In the genomic region with DNA sequence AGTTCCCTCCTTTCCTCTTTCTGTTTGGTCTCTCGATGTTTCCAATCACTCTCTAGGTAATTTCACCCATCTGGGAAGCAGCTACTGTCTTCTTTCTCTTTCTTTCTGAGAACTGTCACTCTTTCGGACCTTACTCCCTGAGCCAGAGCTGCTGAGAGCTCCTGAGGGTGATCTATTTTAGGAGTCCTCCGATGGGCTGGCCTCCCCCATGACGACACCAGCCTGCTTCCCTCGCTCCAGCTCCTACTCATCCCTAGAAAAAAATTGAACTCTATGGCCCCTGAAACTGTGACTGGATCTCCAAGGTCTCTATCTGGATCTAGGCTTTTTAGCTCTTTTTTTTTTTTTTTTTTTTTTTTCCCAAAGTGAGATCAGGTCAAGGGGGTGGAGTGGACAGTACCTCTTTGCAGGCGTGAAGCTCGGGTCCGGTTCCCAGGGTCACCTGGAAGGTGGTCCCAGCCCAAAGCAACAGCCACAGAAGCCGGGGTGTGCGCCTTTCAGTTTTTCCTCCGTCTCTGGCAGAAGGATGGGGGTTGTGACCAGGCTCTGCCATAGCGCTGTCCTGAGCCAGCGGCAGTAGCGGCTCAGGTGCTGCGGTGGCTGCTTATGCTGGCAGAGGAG, we compare ENCODE assay signal across 9 mouse cellular contexts. TPM values are rescaled to one million over a fixed set of nuclear protein-coding genes. Genes with fewer than 3 reads are reported as not detected.
DNase-seq lines count a peak whose midpoint lies in the region; ATAC-seq and TF ChIP-seq lines count a peak whose summit lies in the region.
"Had no signal": no experiment of that assay in that cellular context is flagged by ENCODE, and none has a peak within 500 bp of the region (broad histone marks: within the 10 kb centered on the region; RNA-seq: fewer than 3 reads in every experiment).

No protein-coding gene starts in this region.

- ATAC-seq in kidney, embryonic 15.5 days (replicated peaks; ENCODE audit: low FRiP score): no peak; the same call in 1 of the 2 replicates
- ATAC-seq in forebrain, postnatal 0 days: no peak
- 0 out of 2 replicates have a peak, but pooled peaks have one; percentile 39 for ATAC-seq in megakaryocyte-erythroid progenitor cell, adult 5-6 weeks (replicated peaks; ENCODE audit: low FRiP score, low TSS enrichment, poor library complexity, severe bottlenecking)

- peaks cover 15% of the 10 kb centered on the region for H3K4me1 ChIP-seq in kidney, embryonic 15.5 days
- no peaks in the 10 kb centered on the region; the same call in 1 of the 2 replicates for H3K4me1 ChIP-seq in forebrain, postnatal 0 days (ENCODE audit: insufficient read depth)

- H3K4me3 ChIP-seq in kidney, embryonic 15.5 days (replicated peaks): peak overlapping the region; percentile 46
- peak overlapping the region; percentile 42 for H3K4me3 ChIP-seq in forebrain, postnatal 0 days (ENCODE audit: low read depth, low read length)

- H3K9me3 ChIP-seq in kidney, embryonic 15.5 days (replicated peaks): no peaks in the 10 kb centered on the region
- no peaks in the 10 kb centered on the region for H3K9me3 ChIP-seq in forebrain, postnatal 0 days (ENCODE audit: low read length)

- no peak for TF ChIP-seq CTCF in forebrain, postnatal 0 days (IDR thresholded peaks at IDR 0.05; ENCODE audit: low read depth)

- peak overlapping the region; percentile 77 for H3K4me2 ChIP-seq in kidney, embryonic 15.5 days
- peak overlapping the region; percentile 57 for H3K4me2 ChIP-seq in forebrain, postnatal 0 days (ENCODE audit: low read depth)

- no peak overlapping the region for H3K9ac ChIP-seq in kidney, embryonic 15.5 days
- H3K9ac ChIP-seq in forebrain, postnatal 0 days: peak overlapping the region; percentile 58

- peaks cover 39% of the 10 kb centered on the region for H3K27me3 ChIP-seq in kidney, embryonic 15.5 days
- H3K27me3 ChIP-seq in forebrain, postnatal 0 days (ENCODE audit: insufficient read depth, low read length): no peaks in the 10 kb centered on the region

- 12% methylated on average over 14 of the region's 15 CpGs for WGBS in kidney, embryonic 15.5 days
- WGBS in forebrain, postnatal 0 days: 4% methylated on average over 15 of the region's 15 CpGs

- DNase-seq in kidney, postnatal 10 days: no peak
- DNase-seq in brain, adult 2 months (ENCODE audit: low read depth, low spot score): peak; percentile 67
- DNase-seq in forebrain, postnatal 0 days: no peak
- no peak for DNase-seq in ovary, postnatal 10 days (ENCODE audit: low spot score)
- no peak for DNase-seq in adrenal gland, postnatal 10 days
- no peak for DNase-seq in urinary bladder, postnatal 25 days (ENCODE audit: low spot score)

- H3K36me3 ChIP-seq in kidney, embryonic 15.5 days: no peaks in the 10 kb centered on the region
- H3K36me3 ChIP-seq in forebrain, postnatal 0 days (ENCODE audit: insufficient read depth): no peaks in the 10 kb centered on the region

- H3K27ac ChIP-seq in kidney, embryonic 15.5 days: no peak overlapping the region
- peak overlapping the region; percentile 74 for H3K27ac ChIP-seq in forebrain, postnatal 0 days (ENCODE audit: low read depth, low read length)

RNA-seq across cellular contexts. Expression of a gene that starts 0.3 kb away (rescaled TPM):
- polyA plus RNA-seq in kidney, embryonic 15.5 days (2015; fragmentation: Nextera tagmentation; extraction: Ambion mirVana): 1.00 and 1.1 TPM in 2 replicates
- 9.2 and 11.5 TPM in 2 replicates for total RNA-seq in forebrain, postnatal 0 days (2014; rRNA removed)
- 16.6 and 17.5 TPM in 2 replicates for polyA plus RNA-seq in forebrain, postnatal 0 days (2015; fragmentation: Nextera tagmentation; extraction: Ambion mirVana)
- 0.49 TPM in 1 of 2 replicates, not detected in the other for total RNA-seq in megakaryocyte-erythroid progenitor cell, adult 5-6 weeks (2014; fragmentation: Nextera tagmentation)
- 5.0 TPM in 1 of 2 replicates, not detected in the other for total RNA-seq in megakaryocyte-erythroid progenitor cell, adult 5-6 weeks (2017)
- 1 to 10 TPM; 1.7 to 1.8 TPM for total RNA-seq in adrenal gland, postnatal 10 days (2021)

RNA-seq across cellular contexts. Expression of a gene that starts 2.1 kb away (rescaled TPM):
- polyA plus RNA-seq in kidney, embryonic 15.5 days (2015; fragmentation: Nextera tagmentation; extraction: Ambion mirVana): 0.50 TPM in 1 of 2 replicates, not detected in the other
- total RNA-seq in forebrain, postnatal 0 days (2014; rRNA removed): 0.85 and 1.8 TPM in 2 replicates
- 3.0 and 4.5 TPM in 2 replicates for polyA plus RNA-seq in forebrain, postnatal 0 days (2015; fragmentation: Nextera tagmentation; extraction: Ambion mirVana)
- not detected in 2 replicates for total RNA-seq in megakaryocyte-erythroid progenitor cell, adult 5-6 weeks (2014; fragmentation: Nextera tagmentation)
- total RNA-seq in megakaryocyte-erythroid progenitor cell, adult 5-6 weeks (2017): not detected in 2 replicates
- total RNA-seq in adrenal gland, postnatal 10 days (2021): under 1 TPM in 1 of 2 experiments, not detected in 1; 0.42 TPM
- total RNA-seq: MEL had no signal

RNA-seq across cellular contexts. Expression of a gene that starts 26.3 kb away (rescaled TPM):
- polyA plus RNA-seq in kidney, embryonic 15.5 days (2015; fragmentation: Nextera tagmentation; extraction: Ambion mirVana): 34.0 and 35.6 TPM in 2 replicates
- 59.6 and 70.2 TPM in 2 replicates for total RNA-seq in forebrain, postnatal 0 days (2014; rRNA removed)
- polyA plus RNA-seq in forebrain, postnatal 0 days (2015; fragmentation: Nextera tagmentation; extraction: Ambion mirVana): 42.5 and 50.0 TPM in 2 replicates
- 8.1 and 15.6 TPM in 2 replicates for total RNA-seq in megakaryocyte-erythroid progenitor cell, adult 5-6 weeks (2014; fragmentation: Nextera tagmentation)
- 29.1 and 36.7 TPM in 2 replicates for total RNA-seq in megakaryocyte-erythroid progenitor cell, adult 5-6 weeks (2017)
- total RNA-seq in adrenal gland, postnatal 10 days (2021): 10 to 100 TPM; 38.3 to 40.4 TPM

RNA-seq across cellular contexts. Expression of a gene that starts 35.5 kb away (rescaled TPM):
- 34.2 and 42.9 TPM in 2 replicates for polyA plus RNA-seq in kidney, embryonic 15.5 days (2015; fragmentation: Nextera tagmentation; extraction: Ambion mirVana)
- 10.8 and 13.8 TPM in 2 replicates for total RNA-seq in forebrain, postnatal 0 days (2014; rRNA removed)
- polyA plus RNA-seq in forebrain, postnatal 0 days (2015; fragmentation: Nextera tagmentation; extraction: Ambion mirVana): 41.0 and 46.4 TPM in 2 replicates
- 8.2 and 16.8 TPM in 2 replicates for total RNA-seq in megakaryocyte-erythroid progenitor cell, adult 5-6 weeks (2014; fragmentation: Nextera tagmentation)
- 9.3 and 16.8 TPM in 2 replicates for total RNA-seq in megakaryocyte-erythroid progenitor cell, adult 5-6 weeks (2017)
- 10 to 100 TPM; 21.0 to 25.0 TPM for total RNA-seq in adrenal gland, postnatal 10 days (2021)

RNA-seq across cellular contexts. Expression of a gene that starts 55.1 kb away (rescaled TPM):
- polyA plus RNA-seq in kidney, embryonic 15.5 days (2015; fragmentation: Nextera tagmentation; extraction: Ambion mirVana): 8.4 and 10.9 TPM in 2 replicates
- 107 and 110 TPM in 2 replicates for total RNA-seq in forebrain, postnatal 0 days (2014; rRNA removed)
- polyA plus RNA-seq in forebrain, postnatal 0 days (2015; fragmentation: Nextera tagmentation; extraction: Ambion mirVana): 72.4 and 90.1 TPM in 2 replicates
- total RNA-seq in megakaryocyte-erythroid progenitor cell, adult 5-6 weeks (2014; fragmentation: Nextera tagmentation): 3.9 and 7.8 TPM in 2 replicates
- 5.4 and 19.6 TPM in 2 replicates for total RNA-seq in megakaryocyte-erythroid progenitor cell, adult 5-6 weeks (2017)
- total RNA-seq in adrenal gland, postnatal 10 days (2021): 10 to 100 TPM; 10.2 to 11.0 TPM
